Mouse (Mus musculus): ENCODE results near the gene Grwd1.

GRCm38 (mm10) chr7:45808471-45808870 lies 22.3 kb downstream of the Grwd1 start:
- TF ChIP-seq CTCF (IDR thresholded peaks at IDR 0.05; ENCODE audit: insufficient read depth, low read depth, low read length) = no peak
- TF ChIP-seq POLR2A (IDR thresholded peaks at IDR 0.05; ENCODE audit: insufficient read depth, low read depth, low read length) = no peak; the same call in 1 of the 2 replicates
